Mouse (Mus musculus): Measurements from ENCODE around the gene Rtn2.

- TF ChIP-seq CTCF (IDR thresholded peaks at IDR 0.05; ENCODE audit: low read depth) (no peak), EP300 (IDR thresholded peaks at IDR 0.05; ENCODE audit: low read depth) (no peak)
These were observed 981 bp downstream of the Rtn2 start for GRCm38 (mm10) chr7:19283406-19283804.

Measured in liver, postnatal 0 days (tissue).